Mouse (Mus musculus): ENCODE results near the gene Arpc4. TPM values are rescaled to one million over a fixed set of nuclear protein-coding genes. Genes with fewer than 3 reads are reported as not detected.

Gene Arpc4
- polyA plus RNA-seq, 1 experiment, result 14.4 TPM

- H3K4me1 ChIP-seq (ENCODE audit: control insufficient read depth, insufficient read depth, low read length), result no peaks in the 10 kb centered on the region
- no peaks in the 10 kb centered on the region for H3K36me3 ChIP-seq (ENCODE audit: control insufficient read depth, insufficient read depth, low read length)
- H3K4me3 ChIP-seq (ENCODE audit: control insufficient read depth, low read depth, low read length), result no peak overlapping the region
- H3K27ac ChIP-seq (ENCODE audit: control insufficient read depth, insufficient read depth, low read depth, low read length), result no peak overlapping the region
- TF ChIP-seq POLR2A (IDR thresholded peaks at IDR 0.05; ENCODE audit: control insufficient read depth, low read depth, low read length) (no peak), CTCF (IDR thresholded peaks at IDR 0.05; ENCODE audit: control insufficient read depth, insufficient read depth, insufficient replicate concordance, low read depth, low read length) (no peak)
- H3K27me3 ChIP-seq (ENCODE audit: control insufficient read depth, insufficient read depth, low read length), result no peaks in the 10 kb centered on the region
Observed at GRCm38 (mm10) chr6:113351161-113351560, 26.8 kb upstream of the Arpc4 start.

GRCm38 (mm10) chr6:113351653-113352052 lies 26.3 kb upstream of the Arpc4 start:
- H3K4me3 ChIP-seq (ENCODE audit: control insufficient read depth, low read depth, low read length), result no peak overlapping the region
- no peaks in the 10 kb centered on the region for H3K36me3 ChIP-seq (ENCODE audit: control insufficient read depth, insufficient read depth, low read length)
- no peaks in the 10 kb centered on the region for H3K27me3 ChIP-seq (ENCODE audit: control insufficient read depth, insufficient read depth, low read length)
- H3K4me1 ChIP-seq (ENCODE audit: control insufficient read depth, insufficient read depth, low read length), result no peaks in the 10 kb centered on the region
- H3K27ac ChIP-seq (ENCODE audit: control insufficient read depth, insufficient read depth, low read depth, low read length), result no peak overlapping the region
- no peak for TF ChIP-seq POLR2A (IDR thresholded peaks at IDR 0.05; ENCODE audit: control insufficient read depth, low read depth, low read length)
- TF ChIP-seq CTCF (IDR thresholded peaks at IDR 0.05; ENCODE audit: control insufficient read depth, insufficient read depth, insufficient replicate concordance, low read depth, low read length), result no peak

- Histone ChIP-seq H3K4me3 (ENCODE audit: control insufficient read depth, low read depth, low read length) (no peak overlapping the region), H3K36me3 (ENCODE audit: control insufficient read depth, insufficient read depth, low read length) (no peaks in the 10 kb centered on the region), H3K27ac (ENCODE audit: control insufficient read depth, insufficient read depth, low read depth, low read length) (no peak overlapping the region), H3K4me1 (ENCODE audit: control insufficient read depth, insufficient read depth, low read length) (no peaks in the 10 kb centered on the region), H3K27me3 (ENCODE audit: control insufficient read depth, insufficient read depth, low read length) (no peaks in the 10 kb centered on the region)
- TF ChIP-seq POLR2A (IDR thresholded peaks at IDR 0.05; ENCODE audit: control insufficient read depth, low read depth, low read length) (no peak), CTCF (IDR thresholded peaks at IDR 0.05; ENCODE audit: control insufficient read depth, insufficient read depth, insufficient replicate concordance, low read depth, low read length) (no peak)
Observed at GRCm38 (mm10) chr6:113352820-113353219, 25.1 kb upstream of the Arpc4 start.

- no peak for TF ChIP-seq POLR2A (IDR thresholded peaks at IDR 0.05; ENCODE audit: control insufficient read depth, low read depth, low read length)
- TF ChIP-seq CTCF (IDR thresholded peaks at IDR 0.05; ENCODE audit: control insufficient read depth, insufficient read depth, insufficient replicate concordance, low read depth, low read length), result no peak
- no peaks in the 10 kb centered on the region for H3K36me3 ChIP-seq (ENCODE audit: control insufficient read depth, insufficient read depth, low read length)
- H3K27me3 ChIP-seq (ENCODE audit: control insufficient read depth, insufficient read depth, low read length), result no peaks in the 10 kb centered on the region
- no peak overlapping the region for H3K27ac ChIP-seq (ENCODE audit: control insufficient read depth, insufficient read depth, low read depth, low read length)
- H3K4me1 ChIP-seq (ENCODE audit: control insufficient read depth, insufficient read depth, low read length), result no peaks in the 10 kb centered on the region
- H3K4me3 ChIP-seq (ENCODE audit: control insufficient read depth, low read depth, low read length), result no peak overlapping the region
Observed at GRCm38 (mm10) chr6:113353696-113354095, 24.2 kb upstream of the Arpc4 start.

GRCm38 (mm10) chr6:113361476-113361875 lies 16.4 kb upstream of the Arpc4 start:
- no peaks in the 10 kb centered on the region for H3K4me1 ChIP-seq (ENCODE audit: control insufficient read depth, insufficient read depth, low read length)
- no peaks in the 10 kb centered on the region for H3K27me3 ChIP-seq (ENCODE audit: control insufficient read depth, insufficient read depth, low read length)
- H3K4me3 ChIP-seq (ENCODE audit: control insufficient read depth, low read depth, low read length), result no peak overlapping the region
- H3K36me3 ChIP-seq (ENCODE audit: control insufficient read depth, insufficient read depth, low read length), result no peaks in the 10 kb centered on the region
- H3K27ac ChIP-seq (ENCODE audit: control insufficient read depth, insufficient read depth, low read depth, low read length), result no peak overlapping the region
- no peak for TF ChIP-seq CTCF (IDR thresholded peaks at IDR 0.05; ENCODE audit: control insufficient read depth, insufficient read depth, insufficient replicate concordance, low read depth, low read length)
- TF ChIP-seq POLR2A (IDR thresholded peaks at IDR 0.05; ENCODE audit: control insufficient read depth, low read depth, low read length), result no peak

- Histone ChIP-seq H3K4me3 (ENCODE audit: control insufficient read depth, low read depth, low read length) (no peak overlapping the region), H3K27me3 (ENCODE audit: control insufficient read depth, insufficient read depth, low read length) (no peaks in the 10 kb centered on the region), H3K4me1 (ENCODE audit: control insufficient read depth, insufficient read depth, low read length) (no peaks in the 10 kb centered on the region), H3K27ac (ENCODE audit: control insufficient read depth, insufficient read depth, low read depth, low read length) (no peak overlapping the region), H3K36me3 (ENCODE audit: control insufficient read depth, insufficient read depth, low read length) (no peaks in the 10 kb centered on the region; the same call in 1 of the 2 replicates)
- no peak for TF ChIP-seq CTCF (IDR thresholded peaks at IDR 0.05; ENCODE audit: control insufficient read depth, insufficient read depth, insufficient replicate concordance, low read depth, low read length)
- TF ChIP-seq POLR2A (IDR thresholded peaks at IDR 0.05; ENCODE audit: control insufficient read depth, low read depth, low read length), result no peak
Observed at GRCm38 (mm10) chr6:113362241-113362640, 15.7 kb upstream of the Arpc4 start.

- H3K27ac ChIP-seq (ENCODE audit: control insufficient read depth, insufficient read depth, low read depth, low read length), result no peak overlapping the region
- TF ChIP-seq CTCF (IDR thresholded peaks at IDR 0.05; ENCODE audit: control insufficient read depth, insufficient read depth, insufficient replicate concordance, low read depth, low read length), result no peak
- TF ChIP-seq POLR2A (IDR thresholded peaks at IDR 0.05; ENCODE audit: control insufficient read depth, low read depth, low read length), result no peak
- no peaks in the 10 kb centered on the region for H3K4me1 ChIP-seq (ENCODE audit: control insufficient read depth, insufficient read depth, low read length)
Observed at GRCm38 (mm10) chr6:113364518-113365135, 13.3 kb upstream of the Arpc4 start.

More at GRCm38 (mm10) chr6:113364518-113365135, 13.3 kb upstream of the Arpc4 start:
- H3K36me3 ChIP-seq (ENCODE audit: control insufficient read depth, insufficient read depth, low read length), result peaks cover 2% of the 10 kb centered on the region
- no peak overlapping the region for H3K4me3 ChIP-seq (ENCODE audit: control insufficient read depth, low read depth, low read length)
- no peaks in the 10 kb centered on the region for H3K27me3 ChIP-seq (ENCODE audit: control insufficient read depth, insufficient read depth, low read length)
